Mouse (Mus musculus) heart, adult 2 months (tissue): ENCODE results near the gene Fabp7.

ENCODE experiments used
- CTCF ChIP-seq: fragments of 200-600 bp; IDR thresholded peaks from 2 replicates; pipeline ENCODE4 v1.8.1; 2022; ENCODE audit warnings: antibody characterized with exemption, mild to moderate bottlenecking, moderate library complexity
- POLR2A ChIP-seq: fragments of 200-500 bp; IDR thresholded peaks from 2 replicates; pipeline ENCODE4 v1.6.1; 2011; ENCODE audit warnings: mild to moderate bottlenecking, low read depth, low read length, control low read depth; ENCODE audit not compliant: insufficient read depth

DNA sequence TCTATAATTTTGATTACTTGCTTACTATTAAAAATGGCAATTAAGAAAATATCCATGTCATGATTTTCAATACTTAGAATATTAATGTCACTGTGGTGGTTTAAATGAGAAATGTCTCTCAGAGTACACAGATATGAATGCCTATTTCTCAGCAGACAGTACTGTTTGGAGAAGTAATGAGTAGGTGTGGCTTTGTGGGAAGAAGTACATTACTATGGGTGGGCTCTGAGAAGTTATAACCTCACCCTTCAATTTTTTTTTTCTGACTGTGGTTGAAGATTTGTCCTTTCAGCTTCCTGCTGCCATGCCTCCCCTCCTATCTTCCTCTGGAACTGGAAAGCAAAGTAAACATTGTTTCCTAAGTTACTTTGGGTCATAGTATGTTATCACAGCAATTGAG is 51.3 kb downstream of the Fabp7 start:
- TF ChIP-seq CTCF (no peak), POLR2A (no peak)
